Mouse (Mus musculus): ENCODE results near the gene 4930402F06Rik.

The 4930402F06Rik gene

DNA sequence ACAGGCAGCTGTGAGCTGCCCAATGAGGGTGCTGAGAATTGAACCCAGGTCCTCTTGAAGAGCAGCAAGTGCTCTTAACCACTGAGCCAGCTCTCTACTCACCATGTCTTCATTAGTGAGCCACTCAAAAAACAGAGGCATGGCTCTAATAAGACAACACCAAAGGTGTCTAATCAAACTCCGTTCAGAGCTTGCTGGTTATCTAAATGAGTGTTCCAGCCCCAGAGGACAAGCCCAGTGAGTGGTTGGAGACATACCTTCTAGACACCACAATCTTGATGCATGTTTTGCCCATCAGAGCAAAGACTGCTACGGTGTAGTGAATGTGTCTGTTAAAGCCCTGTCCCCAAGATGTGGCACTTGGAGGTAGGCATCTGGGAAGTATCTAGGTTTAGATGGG is 22.7 kb upstream of the 4930402F06Rik start:
- in situ Hi-C loops (cut with MboI; ENCODE audit: unreplicated experiment in 2 of 2): no loop called here

DNA sequence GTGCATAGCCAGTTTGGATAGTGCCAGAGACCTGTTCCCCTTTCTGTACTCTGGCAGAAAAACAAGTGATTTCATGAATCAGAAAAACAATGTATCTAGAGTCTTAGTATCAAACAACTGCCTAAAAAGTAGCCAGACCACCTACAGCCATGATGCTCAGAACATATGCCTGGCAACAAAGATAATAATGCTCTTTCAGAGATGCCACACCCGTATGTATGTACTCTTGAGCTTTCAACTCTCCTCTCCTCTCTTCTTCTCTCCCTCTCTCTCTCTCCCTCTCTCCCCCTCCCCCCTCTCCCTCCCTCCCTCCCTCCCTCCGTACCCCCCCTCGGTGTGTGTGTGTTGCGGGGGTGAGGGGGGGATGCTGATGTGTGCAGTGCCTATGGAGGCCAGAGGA is 22.3 kb upstream of the 4930402F06Rik start:
- in situ Hi-C loops (cut with MboI; ENCODE audit: unreplicated experiment in 2 of 2): no loop called here

DNA sequence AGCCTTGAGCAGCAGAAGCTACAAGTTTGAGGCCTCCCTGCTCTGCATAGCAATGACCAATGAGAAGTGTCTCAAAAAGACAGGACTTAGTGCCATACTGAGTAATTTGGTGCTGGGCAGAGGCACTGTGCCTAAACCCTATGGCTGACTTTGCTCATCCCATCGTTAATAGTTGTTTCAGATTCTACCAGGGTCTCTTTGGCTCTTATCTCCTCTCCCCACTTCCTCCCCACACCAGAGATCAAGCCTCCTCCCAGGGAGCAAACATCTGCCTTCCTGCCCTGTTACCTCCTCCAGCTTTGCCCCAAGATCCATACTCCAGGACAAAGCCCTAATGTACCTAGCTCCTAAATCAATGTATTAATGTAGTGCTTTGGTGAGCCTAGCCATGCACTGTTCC is 20.3 kb upstream of the 4930402F06Rik start:
- in situ Hi-C loops (cut with MboI; ENCODE audit: unreplicated experiment in 2 of 2): no loop called here

DNA sequence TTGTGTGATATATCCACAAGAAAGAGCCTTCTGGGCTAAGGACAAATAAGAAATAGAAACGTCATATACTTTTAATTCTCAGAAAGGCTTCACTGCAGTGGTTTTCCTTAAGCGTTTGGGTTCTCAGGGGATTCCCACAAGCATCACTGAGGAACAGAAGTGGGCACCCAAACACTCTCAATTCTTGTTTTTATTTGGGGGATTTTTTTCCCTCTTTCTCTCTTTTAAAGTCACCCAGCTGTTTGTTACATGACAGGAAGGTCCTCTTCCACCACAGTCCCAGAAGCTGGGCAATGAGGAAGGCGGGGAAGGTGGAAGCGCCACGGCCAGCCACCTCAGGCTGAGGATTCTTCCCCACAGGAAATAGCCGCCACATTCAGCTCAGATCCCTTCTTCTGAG is 19.5 kb upstream of the 4930402F06Rik start:
- in situ Hi-C loops (cut with MboI; ENCODE audit: unreplicated experiment in 2 of 2): no loop called here

DNA sequence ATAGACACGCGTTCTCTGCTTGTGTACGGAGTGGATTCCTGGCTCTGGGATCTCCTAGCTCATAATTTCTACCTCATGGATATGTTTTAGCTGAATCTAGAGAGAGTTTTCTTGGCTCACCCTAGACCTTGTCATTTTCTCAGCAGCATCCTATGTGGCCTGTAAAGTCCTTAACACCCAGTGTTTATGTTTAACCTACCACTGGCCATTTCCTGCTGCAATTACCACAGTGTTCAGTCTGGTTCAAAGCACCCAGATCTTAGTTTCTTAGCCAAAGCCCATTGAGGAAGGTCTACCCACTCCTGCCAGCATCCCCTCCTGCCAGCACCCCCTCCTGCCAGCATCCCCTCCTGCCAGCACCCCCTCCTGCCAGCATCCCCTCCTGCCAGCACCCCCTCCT is 15.8 kb upstream of the 4930402F06Rik start:
- in situ Hi-C loops (cut with MboI; ENCODE audit: unreplicated experiment in 2 of 2): no loop called here

DNA sequence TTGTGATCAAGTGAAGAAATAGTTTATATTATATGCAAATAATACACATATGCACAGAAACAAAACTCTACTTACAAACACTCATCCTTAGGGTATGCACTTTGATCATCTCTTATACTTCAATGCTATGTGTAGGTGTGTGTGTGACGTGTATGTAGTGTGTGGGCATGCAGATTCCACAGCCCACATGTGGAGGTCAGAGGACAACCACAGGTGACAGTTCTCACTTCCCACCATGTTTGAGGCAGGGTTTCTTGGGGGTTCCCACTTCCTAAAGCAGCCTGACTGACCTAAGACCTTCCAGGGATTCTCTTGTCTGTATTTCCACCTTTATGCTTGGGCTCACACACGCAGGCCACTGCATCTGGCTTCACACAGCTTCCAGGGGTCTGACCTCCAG is 15.3 kb upstream of the 4930402F06Rik start:
- in situ Hi-C loops (cut with MboI; ENCODE audit: unreplicated experiment in 2 of 2): no loop called here

DNA sequence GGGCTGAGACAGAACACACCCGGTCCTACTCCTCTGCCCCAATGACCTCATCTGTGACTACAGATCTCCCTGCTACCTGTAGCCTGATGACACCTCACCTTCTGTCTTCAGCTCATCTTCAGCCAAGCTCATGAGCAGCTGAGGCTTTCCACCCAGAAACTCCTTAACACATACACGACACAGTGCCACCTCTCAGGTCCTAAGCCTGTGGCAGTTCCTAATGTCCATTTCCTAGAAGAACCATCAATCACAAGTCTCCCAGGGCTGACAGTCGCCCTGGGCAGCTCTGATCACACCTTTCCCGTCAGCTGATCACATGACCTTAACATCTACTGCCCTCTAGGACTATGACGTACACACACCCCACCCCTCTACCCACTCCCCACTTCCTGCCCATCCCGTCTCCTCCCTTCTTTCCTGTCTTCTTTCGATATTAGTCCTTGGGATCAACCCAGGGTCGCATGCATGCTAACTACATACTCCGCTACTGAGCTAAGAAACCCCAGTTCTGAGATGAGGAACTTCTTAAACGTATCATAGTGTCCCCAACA is 14.7 kb upstream of the 4930402F06Rik start:
- in situ Hi-C loops (cut with MboI; ENCODE audit: unreplicated experiment in 2 of 2): no loop called here

DNA sequence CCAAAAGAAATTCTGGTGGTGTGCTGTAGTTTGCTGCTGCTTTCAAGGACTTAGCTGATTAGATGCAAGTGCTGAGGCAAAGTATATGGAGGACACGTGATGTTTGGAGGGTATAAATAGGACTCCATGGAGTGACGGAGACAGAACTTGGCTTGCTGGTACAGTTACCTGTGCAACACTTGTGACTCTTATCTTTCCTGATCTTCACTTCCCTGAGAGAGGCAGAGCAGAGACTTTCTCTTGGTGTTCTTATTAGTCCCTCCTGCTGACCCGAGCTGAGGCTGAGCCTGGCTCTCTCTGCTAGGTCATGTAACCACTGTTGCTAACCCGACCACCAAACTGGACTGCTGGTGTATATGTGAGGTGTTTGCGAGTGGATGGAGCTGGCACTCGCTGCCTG is 12.5 kb upstream of the 4930402F06Rik start:
- in situ Hi-C loops (cut with MboI; ENCODE audit: unreplicated experiment in 2 of 2): no loop called here

DNA sequence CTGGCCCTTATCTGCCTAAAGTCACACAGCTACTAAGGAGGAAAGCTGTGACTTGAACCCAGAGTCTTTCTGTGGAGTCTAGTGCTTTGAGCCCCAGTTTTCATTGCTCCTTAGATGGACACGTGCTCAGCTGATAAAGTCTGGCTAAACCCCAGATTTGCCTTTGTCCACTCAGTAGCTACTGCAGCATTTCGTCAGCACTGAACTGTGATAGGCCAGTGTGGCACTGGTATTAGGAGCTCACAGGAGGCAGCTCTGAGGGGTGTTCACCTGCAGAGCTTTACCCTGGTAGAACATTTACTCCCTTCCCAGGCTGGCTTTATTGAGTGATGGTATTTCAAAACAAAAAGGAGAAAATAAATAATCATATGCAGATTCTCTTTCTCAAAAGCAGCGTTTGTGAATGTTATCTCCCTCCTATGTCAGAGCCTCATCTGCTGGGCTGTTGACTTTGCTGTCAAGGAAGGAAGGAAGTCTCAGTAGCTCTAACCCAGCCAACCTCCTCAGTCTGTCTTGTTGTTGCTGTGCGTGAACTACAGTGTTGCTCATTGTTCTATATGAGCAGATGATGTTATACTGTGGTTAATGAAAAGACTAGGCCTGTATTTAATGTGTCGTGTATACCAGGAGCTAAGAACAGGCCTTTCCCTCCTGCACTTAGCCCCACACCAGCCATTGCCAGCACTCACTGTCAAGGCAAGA is 11.6 kb upstream of the 4930402F06Rik start:
- in situ Hi-C loops (cut with MboI; ENCODE audit: unreplicated experiment in 2 of 2): no loop called here

DNA sequence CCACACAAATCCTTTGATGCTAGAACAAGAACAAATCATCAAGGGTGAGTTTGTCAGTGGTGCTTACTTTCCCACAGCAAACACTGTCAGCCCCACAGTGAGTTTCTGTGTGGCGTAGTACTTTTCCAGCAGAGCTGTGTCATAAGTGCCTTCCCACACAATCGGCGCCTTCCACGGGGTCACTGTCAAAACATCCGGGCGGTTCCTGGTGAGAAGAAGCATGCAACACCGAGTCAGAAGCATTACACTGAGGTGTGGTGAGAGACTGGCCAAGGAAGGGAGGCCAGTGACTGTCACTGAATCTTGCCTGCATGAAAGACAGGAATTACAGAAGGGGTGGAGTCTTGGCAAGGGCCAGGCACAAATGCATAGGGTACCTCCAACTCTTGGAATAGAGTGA is 10.9 kb upstream of the 4930402F06Rik start:
- in situ Hi-C loops (cut with MboI; ENCODE audit: unreplicated experiment in 2 of 2): no loop called here

DNA sequence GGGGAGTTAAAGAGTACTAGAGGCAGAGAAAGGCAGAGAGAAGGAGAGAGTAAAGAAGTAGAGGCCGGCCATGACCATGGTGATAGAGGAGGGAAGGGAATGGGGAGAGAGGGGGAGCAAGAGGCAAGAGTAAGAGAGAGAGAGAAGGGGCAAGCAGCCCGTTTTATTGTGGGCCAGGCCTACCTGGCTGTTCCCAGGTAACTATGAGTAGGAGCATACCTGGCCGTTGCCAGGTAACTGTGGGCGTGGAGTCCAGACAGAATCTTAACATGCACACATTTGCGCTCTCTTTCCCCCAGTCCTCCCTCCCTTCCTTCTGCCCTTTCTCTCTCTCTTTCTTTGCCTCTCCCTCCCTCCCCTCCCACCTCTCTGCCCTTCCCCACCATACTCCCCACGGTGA is 10.3 kb upstream of the 4930402F06Rik start:
- in situ Hi-C loops (cut with MboI; ENCODE audit: unreplicated experiment in 2 of 2): no loop called here

DNA sequence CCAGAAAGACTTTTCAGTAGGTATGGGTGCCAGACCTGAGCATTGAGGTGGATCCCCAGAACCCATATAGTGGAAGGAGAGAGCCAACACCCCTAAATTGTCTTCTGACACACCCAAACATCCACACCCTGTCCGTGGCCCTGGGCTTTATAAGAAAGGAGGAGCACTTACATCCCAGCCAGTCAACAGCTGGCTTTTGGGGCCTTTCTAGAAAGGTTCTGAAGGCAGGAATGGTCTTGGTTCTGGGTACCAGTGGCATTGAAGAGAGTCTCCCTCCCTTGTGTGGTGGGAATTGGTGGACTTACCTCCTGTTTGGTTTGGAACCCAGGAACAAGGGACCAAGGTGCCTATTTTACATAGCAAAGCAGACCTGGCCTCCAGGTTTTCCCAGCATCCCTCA is 9.6 kb upstream of the 4930402F06Rik start:
- in situ Hi-C loops (cut with MboI; ENCODE audit: unreplicated experiment in 2 of 2): no loop called here

DNA sequence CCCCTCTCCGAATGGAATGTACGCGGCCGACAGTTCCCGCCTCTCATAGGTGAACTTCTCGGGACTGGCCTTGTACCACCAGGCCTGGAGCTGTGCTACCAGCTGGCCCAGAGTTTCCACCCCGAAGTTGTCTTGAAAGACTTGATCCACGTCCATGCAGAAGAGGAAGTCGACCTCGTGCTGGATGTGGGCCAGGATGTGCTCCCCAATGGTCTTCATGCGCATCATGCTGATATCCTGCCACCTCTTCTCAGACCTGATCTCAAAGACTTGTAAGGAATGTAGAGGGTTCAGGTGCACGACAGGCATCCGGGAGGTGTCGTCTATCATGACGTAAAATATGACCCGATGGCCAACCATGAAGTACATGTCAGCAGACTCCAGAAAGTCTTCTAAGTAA is 5.4 kb upstream of the 4930402F06Rik start:
- in situ Hi-C loops (cut with MboI; ENCODE audit: unreplicated experiment in 2 of 2): no loop called here

DNA sequence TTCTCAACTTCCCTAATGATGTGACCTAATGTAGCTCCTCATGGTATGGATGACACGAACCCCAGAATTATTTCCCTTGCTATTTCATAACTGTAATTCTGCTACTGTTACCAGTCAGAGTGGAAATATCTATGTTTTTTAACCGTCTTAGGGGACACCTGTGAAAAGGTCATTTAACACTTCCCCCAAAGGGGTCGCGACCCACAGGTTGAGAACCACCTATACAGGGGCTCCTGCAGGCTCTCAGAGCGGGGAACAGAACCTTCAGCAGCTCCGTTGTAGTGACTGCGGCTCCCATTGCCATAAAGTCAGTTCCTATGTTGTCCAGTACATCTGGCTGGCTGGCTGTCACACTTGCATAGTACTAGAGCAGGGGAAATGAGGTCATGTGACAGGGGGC is 3.8 kb upstream of the 4930402F06Rik start:
- in situ Hi-C loops (cut with MboI; ENCODE audit: unreplicated experiment in 2 of 2): no loop called here

DNA sequence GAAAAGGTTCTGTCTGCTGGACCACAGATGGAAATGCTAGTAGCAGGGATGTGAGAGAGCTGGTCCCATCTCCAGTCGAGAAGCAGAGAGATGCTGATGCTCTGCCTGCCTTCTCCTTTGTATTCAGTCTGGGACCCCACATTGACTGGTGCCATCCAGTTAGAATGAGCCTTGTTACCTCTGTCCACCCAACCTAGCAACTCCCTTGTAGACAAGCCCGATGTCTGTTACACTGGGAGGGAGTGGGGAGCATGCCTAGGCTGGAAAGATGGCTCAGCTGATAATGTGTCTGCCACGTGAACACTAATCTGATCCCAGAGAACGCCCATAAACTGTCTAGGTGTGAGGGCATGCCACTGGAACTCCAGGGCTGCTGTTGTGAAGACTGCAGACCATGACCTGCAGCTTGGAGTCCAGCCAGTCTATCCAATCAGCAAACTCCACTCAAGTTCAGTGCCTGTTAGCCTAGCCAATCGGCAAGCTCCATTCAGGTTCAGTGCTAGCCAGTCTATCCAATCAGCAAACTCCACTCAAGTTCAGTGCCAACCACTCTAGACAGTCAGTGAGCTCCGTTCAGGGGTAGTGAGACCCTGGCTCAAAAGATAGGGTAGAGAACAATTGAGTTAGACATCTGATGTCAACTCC is 1.3 kb upstream of the 4930402F06Rik start:
- in situ Hi-C loops (cut with MboI; ENCODE audit: unreplicated experiment in 2 of 2): loop anchor here (5.0 kb wide), 3 partner anchors 99 to 114 kb away; no protein-coding TSS in a partner anchor

DNA sequence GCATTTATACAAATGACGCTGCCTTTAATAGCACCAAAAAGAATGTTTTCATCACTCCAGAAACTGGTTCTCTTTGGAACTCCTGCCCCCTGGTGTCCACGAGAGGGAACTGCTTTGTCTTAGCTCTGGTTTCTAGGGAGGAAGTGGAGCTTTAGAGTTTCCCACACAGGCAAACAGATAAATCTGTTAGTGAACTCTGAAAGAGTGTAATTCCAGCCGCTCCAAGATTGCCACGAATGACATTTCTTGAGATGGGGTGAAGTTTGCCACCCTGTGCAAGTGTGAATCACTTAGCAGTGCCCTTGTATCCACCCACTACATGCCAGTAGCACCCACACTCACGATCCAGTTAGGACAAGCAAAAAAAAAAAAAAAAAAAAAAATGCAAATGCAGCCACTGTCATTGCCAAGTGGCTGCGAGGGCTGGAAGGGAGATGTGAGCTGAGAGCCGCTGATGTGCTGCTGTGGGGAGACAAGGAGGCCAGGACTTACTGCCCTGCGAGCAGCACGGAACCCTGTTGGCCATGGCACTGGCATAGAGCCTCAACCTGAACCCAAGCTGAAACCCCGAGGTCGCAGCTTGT is 707 bp upstream of the 4930402F06Rik start:
- in situ Hi-C loops (cut with MboI; ENCODE audit: unreplicated experiment in 2 of 2): loop anchor here (5.0 kb wide), 3 partner anchors 100 to 115 kb away; no protein-coding TSS in a partner anchor

DNA sequence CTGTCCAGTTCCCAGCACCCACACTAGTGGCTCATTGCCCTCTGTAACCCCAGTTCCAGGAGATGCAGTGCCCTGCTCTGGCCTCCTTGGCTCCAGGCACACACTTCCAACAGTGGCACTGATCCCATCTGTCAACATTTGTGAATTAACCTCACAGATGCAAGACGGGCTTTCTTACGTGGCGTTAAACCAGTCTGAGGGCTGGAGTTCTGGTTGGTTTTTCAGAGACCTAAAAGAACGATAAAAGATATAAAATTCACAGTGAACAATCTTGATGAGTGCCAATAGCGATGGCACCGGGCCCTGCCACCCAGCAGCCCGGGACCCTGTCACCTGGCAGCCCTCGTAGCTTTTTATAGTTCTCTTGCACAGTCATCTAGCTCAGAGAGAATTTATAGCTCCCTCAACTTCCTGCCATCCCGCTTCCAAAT is 11.5 kb downstream of the 4930402F06Rik start:
- in situ Hi-C loops (cut with MboI; ENCODE audit: unreplicated experiment in 2 of 2): no loop called here

DNA sequence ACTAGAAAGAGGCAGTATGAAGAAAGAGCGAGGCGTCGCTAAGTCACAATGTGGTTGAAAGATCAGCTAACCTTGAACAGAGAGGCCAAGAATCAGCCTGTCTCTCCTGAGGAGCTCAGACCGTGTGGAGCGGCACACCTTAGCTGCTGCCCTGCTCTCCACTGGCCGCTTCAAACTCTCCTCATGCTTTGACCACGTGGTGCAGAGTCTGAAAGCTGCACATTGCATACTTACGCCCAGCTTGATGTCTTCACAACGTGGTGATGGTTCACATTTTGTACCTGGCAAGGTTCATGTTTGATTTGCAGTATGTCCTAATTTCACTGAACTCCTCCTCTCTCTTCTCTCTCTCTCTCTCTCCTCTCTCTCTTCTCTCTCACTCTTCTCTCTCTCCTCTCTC is 17.7 kb downstream of the 4930402F06Rik start:
- in situ Hi-C loops (cut with MboI; ENCODE audit: unreplicated experiment in 2 of 2): no loop called here

DNA sequence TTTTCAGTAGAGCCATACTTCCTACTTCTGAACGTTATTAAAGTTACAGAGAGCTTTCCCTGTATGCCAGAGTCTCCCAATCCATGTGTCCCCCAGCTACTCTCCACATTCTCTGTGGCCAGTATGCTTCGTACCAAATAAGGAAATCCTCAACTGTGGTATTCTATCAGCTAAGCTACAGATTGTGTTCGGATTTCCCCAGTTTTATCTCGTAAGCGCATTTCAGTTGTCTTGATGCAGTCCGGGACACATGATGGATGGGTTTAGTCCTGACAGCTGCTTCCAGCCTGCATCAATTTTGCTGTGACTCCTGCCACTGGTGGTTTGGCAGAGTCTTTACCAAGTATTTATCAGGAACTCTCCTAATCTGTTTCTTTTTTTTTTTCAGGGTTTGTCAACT is 19.4 kb downstream of the 4930402F06Rik start:
- in situ Hi-C loops (cut with MboI; ENCODE audit: unreplicated experiment in 2 of 2): no loop called here

DNA sequence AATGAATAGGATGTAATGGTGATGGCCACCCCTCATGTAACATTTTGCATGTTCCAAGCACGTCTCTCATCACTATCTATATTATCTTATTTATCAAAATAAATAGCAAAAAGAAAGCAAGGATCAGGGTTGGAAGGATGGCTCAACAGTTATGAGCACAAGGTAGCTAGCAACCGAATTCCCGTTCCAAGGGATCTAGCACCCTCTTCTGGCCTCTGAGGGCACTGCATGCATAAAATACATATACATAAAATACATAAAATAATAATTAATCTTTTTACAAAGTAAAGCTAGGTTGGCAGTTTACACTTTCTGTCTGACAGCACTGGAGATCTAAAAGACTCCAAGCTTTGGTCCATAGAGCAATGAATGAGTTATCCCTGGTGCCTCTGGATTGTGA is 24.0 kb downstream of the 4930402F06Rik start:
- in situ Hi-C loops (cut with MboI; ENCODE audit: unreplicated experiment in 2 of 2): loop anchor here (5.0 to 25.0 kb wide), 3 partner anchors 76 to 161 kb away; partner anchors contain the start of gene Rab14 (in 2 of the 2)

DNA sequence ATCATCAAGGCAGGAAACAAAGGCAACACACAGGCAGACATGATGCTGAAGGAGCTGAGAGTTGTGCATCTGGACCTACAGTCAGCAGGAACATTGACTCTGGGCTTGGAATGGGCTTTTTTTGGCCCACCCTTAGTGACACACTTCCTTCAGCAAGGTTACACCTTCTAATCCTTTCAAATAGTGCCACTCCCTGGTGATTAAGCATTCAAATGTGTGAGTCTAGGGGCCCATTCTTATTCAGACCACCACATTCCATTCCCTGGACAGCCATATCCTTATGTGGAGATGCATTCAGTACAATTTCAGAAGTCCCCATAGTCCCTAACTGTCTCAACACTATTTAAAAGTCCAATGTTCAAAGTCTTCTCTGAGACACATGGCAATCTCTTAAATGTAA is 26.3 kb downstream of the 4930402F06Rik start:
- in situ Hi-C loops (cut with MboI; ENCODE audit: unreplicated experiment in 2 of 2): loop anchor here (5.0 to 25.0 kb wide), 3 partner anchors 73 to 158 kb away; partner anchors contain the start of gene Rab14 (in 2 of the 2)

All from v-Abl transformed pro-B cells (cell line).